Mouse (Mus musculus) C2C12 (cell line): ENCODE results near the gene Hist1h1t. TPM values are rescaled to one million over a fixed set of nuclear protein-coding genes. Genes with fewer than 3 reads are reported as not detected.
A peak's percentile ranks its signal among the peaks of the same experiment; 100 is the strongest.
"Not testable (repeated sequence)": the region's sequence is repeated elsewhere in the genome, so short reads cannot be mapped to it uniquely, and the experiment has no call there.

Source experiments
- H3K27me3 ChIP-seq: one replicate; pipeline ENCODE4 v1.6.1; 2011; ENCODE audit not compliant: control insufficient read depth, insufficient read depth, insufficient read length
- H3K36me3 ChIP-seq: one replicate; pipeline ENCODE4 v1.6.1; 2011; ENCODE audit not compliant: control insufficient read depth, insufficient read depth
- H3K4me3 ChIP-seq: one replicate; pipeline ENCODE4 v1.5.1; 2011; ENCODE audit warnings: mild to moderate bottlenecking, control low read depth; ENCODE audit not compliant: poor library complexity, insufficient read depth, severe bottlenecking
- H3K79me2 ChIP-seq: one replicate; pipeline ENCODE4 v1.6.1; 2011; ENCODE audit not compliant: control insufficient read depth, insufficient read depth
- H3K79me3 ChIP-seq: one replicate; pipeline ENCODE4 v1.6.1; 2011; ENCODE audit warnings: low read depth, control low read depth
- H3ac ChIP-seq: one replicate; pipeline ENCODE3; 2011; ENCODE audit warnings: low read depth; ENCODE audit not compliant: control insufficient read depth, insufficient read length
- CEBPB ChIP-seq: IDR thresholded peaks from one replicate; pipeline ENCODE4 v1.6.1; 2011; ENCODE audit warnings: low read depth, mild to moderate bottlenecking, control low read depth, moderate library complexity
- CTCF ChIP-seq: IDR thresholded peaks from one replicate; pipeline ENCODE4 v1.5.1; 2011; ENCODE audit not compliant: control insufficient read depth, insufficient read depth, insufficient read length
- FOSL1 ChIP-seq: IDR thresholded peaks from one replicate; pipeline ENCODE4 v1.8.0; 2011; ENCODE audit warnings: mild to moderate bottlenecking, low read length; ENCODE audit not compliant: poor library complexity, insufficient read depth, severe bottlenecking
- MAX ChIP-seq: IDR thresholded peaks from one replicate; pipeline ENCODE4 v1.6.1; 2011; ENCODE audit warnings: mild to moderate bottlenecking, control low read depth
- MYOD1 ChIP-seq: IDR thresholded peaks from one replicate; pipeline ENCODE4 v1.6.1; 2011; ENCODE audit warnings: low read depth; ENCODE audit not compliant: control insufficient read depth, insufficient read length
- MYOG ChIP-seq: IDR thresholded peaks from one replicate; pipeline ENCODE4 v1.6.1; 2011; ENCODE audit not compliant: control insufficient read depth, insufficient read length; ENCODE audit errors: extremely low read depth
- USF1 ChIP-seq: IDR thresholded peaks from one replicate; pipeline ENCODE4 v1.6.1; 2011; ENCODE audit warnings: low read depth, mild to moderate bottlenecking, control low read depth, moderate library complexity
- polyA plus RNA-seq: library from polyadenylated mRNA; unstranded; fragments of >200 nt; fragmentation: generic; extraction: Trizol; gene quantifications from one replicate; pipeline ENCODE4 v1.2.1, GENCODE M21; 2012; ENCODE audit warnings: missing spikeins

The Hist1h1t gene
- polyA plus RNA-seq, 1 experiment = not detected

DNA sequence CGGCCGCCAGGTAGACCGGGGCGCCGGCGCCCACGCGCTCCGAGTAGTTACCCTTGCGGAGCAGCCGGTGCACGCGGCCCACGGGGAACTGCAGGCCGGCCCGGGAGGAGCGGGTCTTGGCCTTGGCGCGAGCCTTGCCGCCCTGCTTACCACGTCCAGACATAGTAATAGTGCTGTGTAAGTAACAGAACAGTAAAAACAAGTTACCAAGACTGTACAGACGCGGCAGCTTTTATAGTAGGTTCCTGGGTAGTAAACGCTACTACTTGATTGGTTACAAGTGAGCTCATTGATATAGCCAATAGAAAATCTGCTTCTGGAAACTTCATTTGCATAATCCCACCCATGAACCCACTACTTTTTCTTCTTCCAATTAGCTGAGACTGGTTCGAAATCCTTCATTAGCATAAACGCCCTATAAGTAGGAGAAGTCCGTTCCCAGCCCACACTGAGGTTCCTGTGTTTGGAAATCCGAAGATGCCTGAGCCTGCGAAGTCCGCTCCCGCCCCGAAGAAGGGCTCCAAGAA is 11.8 kb upstream of the Hist1h1t start, which contains the start of the genes Hist1h2ac and Hist1h2bc:
Gene Hist1h2ac, minus strand, starts transcription at position 194 of the 527 bp plus-strand sequence.
Gene Hist1h2bc, plus strand, starts transcription at position 445 of the 527 bp plus-strand sequence.
- TF ChIP-seq USF1 = no peak
- no peak for TF ChIP-seq MYOG
- TF ChIP-seq CEBPB = no peak
- no peak for TF ChIP-seq CTCF
- no peak for TF ChIP-seq MAX
- no peak for TF ChIP-seq MYOD1
- TF ChIP-seq FOSL1 = no peak
- H3K79me2 ChIP-seq = peaks cover 6% of the 10 kb centered on the region
- H3ac ChIP-seq = peak within 1 kb of the TSS; percentile 73
- H3K27me3 ChIP-seq = no peaks in the 10 kb centered on the region
- no peaks in the 10 kb centered on the region for H3K79me3 ChIP-seq
- peak within 1 kb of the TSS; percentile 21 for H3K4me3 ChIP-seq
- no peaks in the 10 kb centered on the region for H3K36me3 ChIP-seq

DNA sequence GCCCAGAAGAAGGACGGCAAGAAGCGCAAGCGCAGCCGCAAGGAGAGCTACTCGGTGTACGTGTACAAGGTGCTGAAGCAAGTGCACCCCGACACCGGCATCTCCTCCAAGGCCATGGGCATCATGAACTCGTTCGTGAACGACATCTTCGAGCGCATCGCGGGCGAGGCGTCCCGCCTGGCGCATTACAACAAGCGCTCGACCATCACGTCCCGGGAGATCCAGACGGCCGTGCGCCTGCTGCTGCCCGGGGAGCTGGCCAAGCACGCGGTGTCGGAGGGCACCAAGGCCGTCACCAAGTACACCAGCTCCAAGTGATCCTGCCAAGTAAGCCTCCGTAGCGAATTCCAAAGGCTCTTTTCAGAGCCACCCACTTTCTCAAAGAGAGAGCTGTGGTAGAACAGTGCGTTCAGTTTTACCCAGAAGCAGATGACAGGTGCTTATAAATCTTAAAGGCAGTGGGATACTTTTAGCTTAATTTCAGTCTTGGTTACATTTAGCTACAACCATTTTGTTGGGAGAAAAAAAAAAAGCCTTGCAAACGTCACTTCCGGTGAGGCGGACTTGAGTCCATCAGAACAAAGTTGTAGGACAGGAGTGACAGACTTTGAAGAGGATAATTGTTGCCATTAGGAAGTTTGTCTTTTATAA is 11.2 kb upstream of the Hist1h1t start:
- Histone ChIP-seq H3K4me3 (peak overlapping the region; percentile 15), H3ac (peak overlapping the region; percentile 40)
- not testable (repeated sequence) for H3K27me3 ChIP-seq, H3K79me2 ChIP-seq, H3K79me3 ChIP-seq, H3K36me3 ChIP-seq

DNA sequence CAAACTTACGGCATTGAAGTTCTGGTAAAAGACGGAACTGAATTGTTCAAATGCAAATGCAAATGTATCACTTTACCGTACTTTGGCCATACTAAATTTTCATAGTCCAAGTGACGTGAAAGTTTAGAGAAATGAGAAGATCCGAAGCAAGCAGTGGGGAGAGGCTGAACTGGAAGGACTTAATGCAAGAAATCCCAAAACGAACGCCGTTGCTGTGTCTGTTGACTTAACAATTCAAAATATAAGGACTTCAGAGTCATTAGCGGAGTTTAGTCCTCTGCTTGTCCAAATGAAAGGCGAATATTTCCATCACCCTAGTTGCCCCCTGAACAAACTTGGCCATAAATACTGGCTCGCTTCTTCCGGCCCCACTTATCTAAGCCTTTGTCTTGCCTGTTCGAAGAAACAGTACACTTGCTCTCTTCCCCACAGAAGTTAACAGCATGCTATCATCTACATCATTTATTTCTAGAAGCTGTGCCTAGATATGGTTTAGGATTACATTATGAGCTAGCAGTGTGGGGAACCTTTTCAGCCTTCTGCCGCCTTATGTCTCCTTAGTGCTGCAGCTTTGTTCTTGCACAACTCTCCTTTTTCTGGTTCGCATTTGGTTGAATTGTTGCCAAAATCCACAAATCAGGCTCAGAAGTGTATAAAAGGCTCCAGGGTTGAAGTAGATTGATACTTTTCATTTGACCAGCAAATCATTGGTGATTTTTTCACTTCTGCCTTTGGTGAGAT is 10.3 kb upstream of the Hist1h1t start:
- Histone ChIP-seq H3K27me3 (no peaks in the 10 kb centered on the region), H3K79me3 (no peaks in the 10 kb centered on the region), H3K79me2 (peaks cover 6% of the 10 kb centered on the region), H3ac (peak overlapping the region; percentile 69), H3K4me3 (peak overlapping the region; percentile 15), H3K36me3 (no peaks in the 10 kb centered on the region)
- no peak for TF ChIP-seq FOSL1
- TF ChIP-seq CEBPB = peak; percentile 90
- TF ChIP-seq MYOD1 = no peak

DNA sequence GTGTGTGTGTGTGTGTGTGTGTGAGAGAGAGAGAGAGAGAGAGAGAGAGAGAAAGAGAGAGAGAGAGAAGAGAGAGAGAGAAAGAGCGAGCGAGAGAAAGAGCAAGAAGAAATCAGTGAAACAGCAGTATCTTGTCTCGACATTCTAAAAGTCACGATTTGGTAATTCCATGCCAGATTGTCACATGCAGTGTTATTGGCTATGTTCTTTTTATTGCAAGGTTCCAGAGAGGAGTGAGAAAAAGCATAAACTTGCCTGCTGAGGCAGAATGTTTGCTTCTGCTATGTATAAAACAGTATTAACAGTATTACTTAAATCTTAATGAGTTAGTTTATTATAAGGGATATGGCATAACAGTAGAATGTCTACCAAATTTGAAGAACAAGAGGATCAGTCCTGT is 9.6 kb upstream of the Hist1h1t start:
- Histone ChIP-seq H3K4me3 (no peak overlapping the region), H3K79me2 (peaks cover 6% of the 10 kb centered on the region), H3K79me3 (no peaks in the 10 kb centered on the region), H3K27me3 (no peaks in the 10 kb centered on the region), H3K36me3 (no peaks in the 10 kb centered on the region), H3ac (peak overlapping the region; percentile 6)
- TF ChIP-seq FOSL1 = no peak
- TF ChIP-seq MYOG = no peak
- no peak for TF ChIP-seq USF1
- no peak for TF ChIP-seq MAX
- TF ChIP-seq MYOD1 = no peak
- TF ChIP-seq CEBPB = no peak
- TF ChIP-seq CTCF = no peak

DNA sequence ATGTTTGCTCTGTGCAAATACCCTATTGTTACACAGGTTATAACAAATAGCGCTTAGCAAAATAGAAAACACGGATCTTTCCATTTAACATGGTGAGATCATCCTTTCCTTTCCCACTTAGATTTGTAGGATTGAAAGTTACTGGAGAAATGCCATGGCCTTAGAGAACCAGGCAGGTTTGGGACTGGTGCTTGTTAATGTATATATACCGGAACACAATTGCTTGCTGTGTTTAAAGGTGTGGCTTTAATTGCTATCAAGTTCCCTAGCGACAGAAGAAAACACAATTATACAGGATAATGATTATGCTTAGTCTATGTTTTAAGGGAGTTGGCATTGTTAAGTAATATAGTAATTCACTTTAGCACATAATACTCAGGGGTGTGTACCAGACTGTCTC is 8.4 kb upstream of the Hist1h1t start:
- Histone ChIP-seq H3K27me3 (no peaks in the 10 kb centered on the region), H3K36me3 (no peaks in the 10 kb centered on the region), H3ac (no peak overlapping the region), H3K79me3 (no peaks in the 10 kb centered on the region), H3K4me3 (no peak overlapping the region), H3K79me2 (peaks cover 6% of the 10 kb centered on the region)
- TF ChIP-seq MYOD1 = no peak
- TF ChIP-seq CEBPB = no peak

DNA sequence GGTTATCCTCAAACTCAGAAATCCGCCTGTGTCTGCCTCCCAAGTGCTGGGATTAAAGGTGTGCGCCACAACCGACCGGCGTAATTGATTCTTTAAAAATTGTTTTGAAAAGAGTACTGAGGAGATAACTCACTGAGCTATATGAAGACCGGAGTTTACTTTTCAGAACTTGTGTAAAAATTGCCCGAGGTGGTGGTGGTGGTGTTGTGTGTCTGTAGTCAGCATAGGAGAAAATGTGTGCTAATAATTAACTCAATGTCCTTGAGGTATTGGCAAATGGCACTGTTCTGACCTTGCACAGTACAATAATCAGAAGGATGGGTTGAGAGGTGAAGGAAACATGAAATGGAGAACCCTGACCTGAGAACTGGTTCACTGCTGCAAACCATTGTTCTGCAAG is 7.7 kb upstream of the Hist1h1t start:
- Histone ChIP-seq H3K36me3 (no peaks in the 10 kb centered on the region), H3K4me3 (no peak overlapping the region), H3K27me3 (no peaks in the 10 kb centered on the region), H3K79me3 (no peaks in the 10 kb centered on the region), H3ac (no peak overlapping the region), H3K79me2 (peaks cover 6% of the 10 kb centered on the region)
- TF ChIP-seq MYOG (no peak), CTCF (no peak), MYOD1 (no peak), FOSL1 (no peak), USF1 (no peak), CEBPB (no peak), MAX (no peak)
